Comparison of ENCODE assay signal across 15 mouse cellular contexts in the genomic region with DNA sequence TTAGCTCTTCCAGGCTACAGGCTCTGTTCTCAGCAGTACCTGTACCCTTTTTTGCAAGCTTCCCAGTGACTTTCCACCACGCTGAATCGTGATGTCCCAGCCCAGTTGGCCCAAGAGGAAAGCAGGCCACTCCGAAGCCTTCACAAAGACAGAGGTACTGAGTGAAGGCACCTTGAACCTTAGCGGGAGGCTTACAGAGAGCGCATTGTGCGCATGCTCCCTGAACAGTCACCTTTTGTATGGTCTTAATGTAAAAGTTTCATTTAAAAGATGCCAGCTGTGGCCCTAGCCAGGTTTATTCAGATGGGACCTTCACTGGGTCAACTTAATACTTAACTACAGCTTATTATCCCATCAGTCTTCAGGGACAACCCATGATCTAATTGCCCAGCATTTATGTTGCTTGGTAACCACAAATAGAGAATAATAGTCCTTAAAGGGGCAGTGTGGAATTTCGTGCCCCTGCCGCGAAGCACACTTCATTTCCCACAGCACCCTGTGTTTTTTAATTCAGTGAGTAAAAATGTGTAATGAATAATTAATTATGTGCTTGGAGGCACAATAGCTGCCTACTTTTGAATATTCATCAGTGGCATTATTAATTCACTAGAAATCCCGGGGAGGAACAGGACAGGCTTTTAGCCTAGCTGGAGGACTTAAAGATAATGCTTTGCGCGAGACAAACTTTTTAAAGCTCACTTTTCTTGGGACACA.
DNase-seq lines count a peak whose midpoint lies in the region; ATAC-seq and TF ChIP-seq lines count a peak whose summit lies in the region.
"Had no signal": no experiment of that assay in that cellular context is flagged by ENCODE, and none has a peak within 500 bp of the region (broad histone marks: within the 10 kb centered on the region; RNA-seq: fewer than 3 reads in every experiment).

No protein-coding gene starts in this region.

- H3K9ac ChIP-seq in forebrain, postnatal 0 days = no peak overlapping the region
- no peak overlapping the region for H3K9ac ChIP-seq in midbrain, embryonic 12.5 days (replicated peaks)
- H3K9ac ChIP-seq: embryonic facial prominence, embryonic 13.5 days; kidney, embryonic 15.5 days; limb, embryonic 12.5 days; liver, postnatal 0 days had no signal

- 14% methylated on average over 12 of the region's 12 CpGs for WGBS in forebrain, postnatal 0 days
- 62% methylated on average over 12 of the region's 12 CpGs for WGBS in midbrain, embryonic 12.5 days
- 89% methylated on average over 12 of the region's 12 CpGs for WGBS in lung, adult 2 months

- no peak overlapping the region for H3K4me3 ChIP-seq in forebrain, postnatal 0 days (ENCODE audit: low read depth, low read length)
- no peak overlapping the region for H3K4me3 ChIP-seq in midbrain, embryonic 12.5 days
- no peak overlapping the region for H3K4me3 ChIP-seq in lung, adult 2 months (replicated peaks; ENCODE audit: extremely low read depth, low read depth, low read length)
- H3K4me3 ChIP-seq: embryonic facial prominence, embryonic 13.5 days; kidney, embryonic 15.5 days; limb, embryonic 12.5 days had no signal

- no peak for TF ChIP-seq POLR2A in lung, adult 2 months (IDR thresholded peaks at IDR 0.05; ENCODE audit: borderline replicate concordance, extremely low read depth, low read depth, low read length)

- peak; percentile 74 for ATAC-seq in forebrain, postnatal 0 days
- ATAC-seq in midbrain, embryonic 12.5 days (ENCODE audit: low FRiP score, low read depth) = peak; percentile 81
- ATAC-seq: liver, postnatal 0 days had no signal

- H3K4me2 ChIP-seq in forebrain, postnatal 0 days (ENCODE audit: low read depth) = 0 out of 2 replicates have a peak overlapping the region, but pooled peaks have one; percentile 3
- 0 out of 2 replicates have a peak overlapping the region, but pooled peaks have one; percentile 9 for H3K4me2 ChIP-seq in midbrain, embryonic 12.5 days (replicated peaks)
- H3K4me2 ChIP-seq: embryonic facial prominence, embryonic 13.5 days; kidney, embryonic 15.5 days; limb, embryonic 12.5 days had no signal

- H3K9me3 ChIP-seq in forebrain, postnatal 0 days (ENCODE audit: low read length) = peaks cover 18% of the 10 kb centered on the region
- peaks cover 42% of the 10 kb centered on the region for H3K9me3 ChIP-seq in midbrain, embryonic 12.5 days

- peak overlapping the region; percentile 62 for H3K27ac ChIP-seq in forebrain, postnatal 0 days (ENCODE audit: low read depth, low read length)
- peak overlapping the region; percentile 73 for H3K27ac ChIP-seq in midbrain, embryonic 12.5 days (replicated peaks)
- H3K27ac ChIP-seq: embryonic facial prominence, embryonic 13.5 days; kidney, embryonic 15.5 days; limb, embryonic 12.5 days had no signal

- H3K4me1 ChIP-seq in forebrain, postnatal 0 days (ENCODE audit: insufficient read depth) = no peaks in the 10 kb centered on the region
- peaks cover 19% of the 10 kb centered on the region for H3K4me1 ChIP-seq in midbrain, embryonic 12.5 days
- no peaks in the 10 kb centered on the region for H3K4me1 ChIP-seq in lung, adult 2 months (ENCODE audit: control insufficient read depth, insufficient read depth, low read length)
- H3K4me1 ChIP-seq: embryonic facial prominence, embryonic 13.5 days; kidney, embryonic 15.5 days; limb, embryonic 12.5 days had no signal

- TF ChIP-seq CTCF in forebrain, postnatal 0 days (IDR thresholded peaks at IDR 0.05; ENCODE audit: low read depth) = no peak
- no peak for TF ChIP-seq CTCF in lung, adult 2 months (IDR thresholded peaks at IDR 0.05; ENCODE audit: insufficient read depth, low read length)

- H3K27me3 ChIP-seq in forebrain, postnatal 0 days (ENCODE audit: insufficient read depth, low read length) = no peaks in the 10 kb centered on the region
- no peaks in the 10 kb centered on the region for H3K27me3 ChIP-seq in midbrain, embryonic 12.5 days
- H3K27me3 ChIP-seq: embryonic facial prominence, embryonic 13.5 days; kidney, embryonic 15.5 days; limb, embryonic 12.5 days had no signal

- no peaks in the 10 kb centered on the region for H3K36me3 ChIP-seq in forebrain, postnatal 0 days (ENCODE audit: insufficient read depth)
- no peaks in the 10 kb centered on the region for H3K36me3 ChIP-seq in midbrain, embryonic 12.5 days
- H3K36me3 ChIP-seq: embryonic facial prominence, embryonic 13.5 days; kidney, embryonic 15.5 days; limb, embryonic 12.5 days had no signal

- DNase-seq in kidney, adult 9 months = peak; percentile 31
- no peak for DNase-seq in kidney, postnatal 14 days
- DNase-seq in forebrain, postnatal 0 days = peak; percentile 57
- peak; percentile 36 for DNase-seq in retina, postnatal 1 day
- DNase-seq in urinary bladder, postnatal 25 days (ENCODE audit: low spot score) = no peak
- no peak for DNase-seq in lung, adult 2 months
- DNase-seq in frontal cortex, postnatal 36 days (ENCODE audit: low spot score in 2 of 2) = no peak
- DNase-seq: cerebellum, adult 9-10 months; heart, adult 18-20 months; liver, postnatal 0 days; right cerebral cortex, adult 18-20 months had no signal

Comparison
In these comparisons a context has a peak if more than half of its experiments do, and no peak if none do; other contexts are left out.
1. DNase-seq: peak in kidney, adult 9 months (single experiment), forebrain, postnatal 0 days (single experiment) and retina, postnatal 1 day (single experiment); none in kidney, postnatal 14 days (single experiment), urinary bladder, postnatal 25 days (single experiment), lung, adult 2 months (single experiment) and frontal cortex, postnatal 36 days (0 of 2).